Mouse (Mus musculus): ENCODE results near the gene Hs6st1.

Hs6st1 gene

GRCm38 (mm10) chr1:36064861-36065760, 3.1 kb upstream of the Hs6st1 start:
- no peak for DNase-seq (ENCODE audit: extremely low read depth, low read depth, low spot score)

DNA sequence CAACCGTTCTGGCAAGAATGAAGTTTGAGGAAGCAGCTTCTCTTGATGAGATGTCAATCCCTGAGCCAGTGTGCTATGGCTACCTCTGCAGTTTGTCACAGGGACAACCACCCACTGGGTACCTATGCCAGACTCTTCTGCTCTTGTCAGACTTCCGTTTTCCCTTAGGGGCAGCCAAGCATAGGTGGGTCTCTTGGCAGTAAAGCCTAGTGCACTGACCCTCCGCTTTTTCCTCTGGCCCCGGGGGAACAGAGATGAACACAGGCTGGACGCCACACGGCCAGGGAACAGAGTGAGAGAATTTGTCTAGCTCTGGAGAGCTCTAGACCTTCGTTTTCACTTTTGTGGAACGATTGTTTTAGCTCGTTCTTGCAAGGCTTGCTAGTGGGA, 2.4 kb upstream of the Hs6st1 start:
- DNase-seq (ENCODE audit: extremely low read depth, low read depth, low spot score), result no peak

DNA sequence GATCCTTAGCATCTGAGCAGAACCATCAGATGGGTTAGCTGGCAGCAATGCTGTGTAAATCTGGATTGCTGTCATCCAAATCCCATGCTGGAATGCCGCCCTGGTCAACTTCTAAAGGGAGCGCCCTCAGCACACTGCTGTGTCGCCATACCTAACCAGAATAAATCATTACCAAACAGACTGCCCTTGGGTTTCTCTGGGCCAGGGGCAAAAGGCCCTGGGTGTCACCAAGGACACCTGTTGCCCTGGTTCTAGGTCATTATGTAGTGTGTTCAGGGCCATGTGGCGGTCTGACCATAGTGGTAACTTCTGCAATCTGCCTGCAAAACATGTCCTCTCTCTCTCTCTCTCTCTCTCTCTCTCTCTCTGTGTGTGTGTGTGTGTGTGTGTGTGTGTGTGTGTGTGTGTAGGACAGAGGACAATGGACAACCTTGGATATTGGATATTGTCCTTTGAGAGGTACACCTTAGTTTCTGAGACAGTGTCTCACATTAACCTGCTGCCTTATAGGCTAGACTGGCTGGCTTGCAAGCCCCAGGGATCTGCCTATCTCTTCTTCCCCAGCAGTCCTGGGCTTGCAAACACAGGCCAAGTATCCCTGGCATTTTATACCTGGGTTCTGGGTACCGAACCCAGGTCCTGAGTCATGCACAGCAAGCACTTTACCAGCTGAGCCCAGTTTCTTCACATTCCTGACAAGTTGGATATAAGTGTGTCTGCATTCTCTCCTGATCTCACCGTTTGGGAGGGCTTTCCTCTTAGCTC, 1.8 kb upstream of the Hs6st1 start:
- no peak for DNase-seq (ENCODE audit: extremely low read depth, low read depth, low spot score)

DNA sequence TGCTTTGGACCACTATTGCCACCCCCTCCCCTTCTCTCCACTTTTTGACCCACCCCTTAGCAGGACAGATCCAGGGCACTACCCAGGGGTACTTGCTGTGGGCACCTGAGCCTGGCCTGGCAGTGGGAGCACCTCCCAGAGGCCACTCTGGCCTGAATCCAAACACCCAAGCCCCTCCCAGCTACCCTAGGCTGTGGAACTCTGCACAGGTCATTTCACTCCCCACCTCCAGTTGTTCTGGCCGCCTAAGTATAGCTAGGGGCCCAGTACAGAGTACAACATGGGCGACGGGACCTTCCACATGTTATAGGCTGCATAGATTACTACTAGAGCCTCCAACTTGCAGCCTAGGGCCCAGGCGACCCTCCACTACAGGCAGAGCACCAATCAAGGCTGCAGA, 999 bp upstream of the Hs6st1 start:
- DNase-seq (ENCODE audit: extremely low read depth, low read depth, low spot score), result no peak

- no peak for DNase-seq (ENCODE audit: extremely low read depth, low read depth, low spot score)
These were observed 589 bp upstream of the Hs6st1 start for GRCm38 (mm10) chr1:36067611-36068010.

- DNase-seq (ENCODE audit: extremely low read depth, low read depth, low spot score), result no peak
These were observed 426 bp downstream of the Hs6st1 start for GRCm38 (mm10) chr1:36068531-36069120.

GRCm38 (mm10) chr1:36069291-36069771, 1.1 kb downstream of the Hs6st1 start:
- no peak for DNase-seq (ENCODE audit: extremely low read depth, low read depth, low spot score)

- no peak for DNase-seq (ENCODE audit: extremely low read depth, low read depth, low spot score)
These were observed 2.0 kb downstream of the Hs6st1 start for GRCm38 (mm10) chr1:36070190-36070589.

DNA sequence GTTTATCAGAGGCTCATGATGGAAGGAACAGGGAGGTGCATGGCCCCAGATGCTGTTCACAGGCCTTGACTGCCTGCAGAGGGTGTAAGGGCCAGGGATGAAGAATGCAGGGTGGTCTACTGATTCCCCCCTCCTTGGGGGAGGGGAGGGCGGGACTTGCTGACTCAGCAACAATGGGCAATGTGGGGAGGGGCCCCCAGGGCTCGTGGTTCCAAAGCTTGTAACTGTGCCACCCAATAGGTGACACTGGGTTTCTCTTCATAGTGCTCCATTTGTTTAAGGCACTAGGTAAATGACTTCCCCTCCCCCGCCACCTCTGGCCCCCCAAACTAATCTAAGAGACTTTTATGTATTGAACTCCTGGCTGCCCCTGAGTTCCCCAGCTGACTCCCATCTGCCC, 2.5 kb downstream of the Hs6st1 start:
- no peak for DNase-seq (ENCODE audit: extremely low read depth, low read depth, low spot score)

DNA sequence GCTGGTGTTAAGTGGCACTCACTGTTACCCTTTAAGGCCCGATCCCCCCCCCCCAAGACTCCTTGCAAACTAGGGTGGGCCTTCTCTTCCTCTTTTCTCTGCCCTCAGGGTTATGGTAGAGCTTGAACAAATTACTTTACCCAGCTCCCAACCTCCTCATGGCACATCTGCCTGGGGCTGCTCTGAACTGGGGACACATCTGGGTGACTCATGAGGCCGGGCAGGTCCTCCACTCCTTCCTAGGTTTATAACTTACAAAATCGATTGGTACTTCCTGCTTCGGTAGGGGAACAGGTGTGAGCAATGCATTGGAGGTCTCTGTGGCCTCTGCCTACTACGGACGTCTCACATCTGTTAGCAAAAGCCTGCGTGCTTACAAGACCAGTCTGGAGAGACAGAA, 3.0 kb downstream of the Hs6st1 start:
- DNase-seq (ENCODE audit: extremely low read depth, low read depth, low spot score), result no peak

DNA sequence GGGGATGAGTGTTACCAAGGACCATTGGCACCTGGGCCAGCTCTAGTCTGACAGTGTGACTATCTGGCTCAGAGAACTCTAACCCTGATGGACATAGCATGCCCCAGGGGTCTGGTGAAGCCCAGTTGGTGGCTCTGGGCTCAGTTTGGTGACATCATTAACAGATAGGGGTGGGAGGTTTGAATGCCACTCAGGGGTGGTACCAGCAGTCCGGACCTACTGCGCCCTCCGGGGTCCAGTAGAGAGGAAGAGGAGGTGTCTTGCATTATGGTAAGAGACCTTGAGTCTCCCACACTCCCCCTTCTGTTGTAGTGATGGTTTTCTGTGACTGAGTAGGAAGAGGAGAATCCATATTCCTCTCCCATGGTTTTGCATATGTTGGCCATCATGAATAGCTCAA, 3.4 kb downstream of the Hs6st1 start:
- no peak for DNase-seq (ENCODE audit: extremely low read depth, low read depth, low spot score)

- no peak for DNase-seq (ENCODE audit: extremely low read depth, low read depth, low spot score)
These were observed 4.7 kb downstream of the Hs6st1 start for GRCm38 (mm10) chr1:36072588-36073556.

GRCm38 (mm10) chr1:36073566-36073965, 5.4 kb downstream of the Hs6st1 start:
- no peak for DNase-seq (ENCODE audit: extremely low read depth, low read depth, low spot score)

DNA sequence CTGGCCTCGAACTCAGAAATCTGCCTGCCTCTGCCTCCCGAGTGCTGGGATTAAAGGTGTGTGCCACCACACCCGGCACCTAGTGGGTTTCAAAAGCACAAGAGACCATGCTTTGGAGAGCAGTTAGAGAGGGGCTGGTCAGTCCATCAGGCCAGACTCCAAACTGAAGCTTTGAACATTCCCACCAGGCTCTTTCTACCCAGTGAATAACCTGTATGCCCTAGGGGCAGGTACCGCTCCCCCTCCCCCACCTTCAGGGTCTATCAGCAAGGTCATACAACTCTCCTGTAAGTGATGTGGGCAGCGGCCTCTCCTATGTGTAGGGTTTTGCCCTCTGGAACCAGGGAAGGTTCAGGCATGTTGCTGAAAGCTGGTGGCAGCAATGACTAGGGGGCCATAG, 6.0 kb downstream of the Hs6st1 start:
- no peak for DNase-seq (ENCODE audit: extremely low read depth, low read depth, low spot score)

- no peak for DNase-seq (ENCODE audit: extremely low read depth, low read depth, low spot score)
These were observed 6.8 kb downstream of the Hs6st1 start for GRCm38 (mm10) chr1:36074968-36075367.

GRCm38 (mm10) chr1:36075652-36076051, 7.5 kb downstream of the Hs6st1 start:
- no peak for DNase-seq (ENCODE audit: extremely low read depth, low read depth, low spot score)

DNA sequence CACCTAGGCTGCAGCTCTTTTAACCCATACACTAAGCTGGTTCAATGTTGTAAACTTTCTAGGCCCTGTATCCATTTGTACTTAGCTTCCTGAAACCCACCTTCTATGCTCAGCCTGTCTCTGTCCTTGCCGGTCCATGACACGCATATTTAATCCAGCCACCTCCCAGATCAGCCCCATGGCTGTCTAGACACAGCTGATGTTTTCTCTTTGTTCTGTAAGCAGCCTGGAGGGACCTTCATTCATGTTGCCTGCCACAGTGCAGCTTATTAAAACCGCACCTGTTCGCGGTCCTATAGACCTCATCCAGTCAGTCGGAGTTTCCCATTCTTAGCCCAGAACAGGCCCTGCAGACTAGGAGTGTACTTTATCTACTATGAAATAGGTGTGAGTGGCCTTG, 8.9 kb downstream of the Hs6st1 start:
- DNase-seq (ENCODE audit: extremely low read depth, low read depth, low spot score), result no peak

DNA sequence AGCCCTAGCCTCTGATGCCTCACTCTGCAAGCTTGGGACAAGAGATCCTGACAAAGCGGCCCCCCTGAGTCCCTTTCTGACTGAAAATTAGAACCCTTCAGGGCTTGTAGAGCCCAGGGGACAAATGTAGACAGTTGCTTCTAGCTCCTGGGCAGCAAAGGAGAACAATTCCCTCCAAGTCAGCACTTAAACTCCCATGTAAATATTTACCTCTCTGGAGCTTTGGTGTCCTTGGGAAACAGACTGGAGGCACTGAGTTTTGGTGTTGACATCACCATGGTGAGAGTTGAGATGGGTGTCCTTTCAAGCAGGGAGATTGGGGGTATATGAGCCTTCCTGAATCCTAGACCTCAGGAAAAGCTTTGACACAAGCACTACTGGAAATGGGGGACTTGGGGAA, 10.1 kb downstream of the Hs6st1 start:
- DNase-seq (ENCODE audit: extremely low read depth, low read depth, low spot score), result no peak

DNA sequence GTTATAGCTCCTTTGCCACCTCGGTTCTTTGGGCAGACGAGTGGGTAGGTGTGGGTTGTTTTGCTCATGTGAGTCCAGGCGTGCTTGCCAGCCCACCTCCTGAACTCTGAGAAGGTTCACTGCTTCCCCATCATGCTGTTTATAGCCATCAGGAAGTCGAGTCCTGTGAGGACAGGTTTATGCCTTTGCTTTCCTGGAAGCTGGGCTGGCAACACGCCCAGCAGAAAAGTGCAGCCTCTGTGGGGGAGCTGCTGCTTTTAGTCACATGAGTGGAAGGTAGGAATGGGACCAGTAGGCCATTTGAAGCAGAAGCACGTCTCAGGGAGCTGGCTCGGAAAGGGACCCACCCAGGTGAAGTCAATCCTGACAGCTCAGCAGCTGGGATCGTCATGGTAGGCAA, 11.5 kb downstream of the Hs6st1 start:
- DNase-seq (ENCODE audit: extremely low read depth, low read depth, low spot score), result no peak

DNA sequence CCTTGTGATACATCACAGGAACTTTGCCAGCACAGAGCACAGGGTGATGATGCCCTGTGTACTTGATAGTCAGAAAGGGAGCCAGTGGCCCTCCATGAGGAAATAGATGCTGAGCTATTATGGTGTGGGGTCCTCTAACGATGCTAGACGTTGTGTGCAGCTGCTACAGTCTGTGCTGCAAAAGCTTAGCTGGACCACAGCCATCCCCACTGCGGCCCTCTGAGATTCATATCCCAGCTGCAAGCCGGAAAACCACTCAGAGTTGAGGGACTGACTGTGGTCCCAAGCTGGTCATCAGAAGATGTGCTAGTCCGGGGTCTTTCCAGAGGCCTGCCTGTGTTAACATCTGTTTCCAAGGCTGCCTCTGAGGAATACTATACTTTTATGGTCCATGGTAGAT, 12.8 kb downstream of the Hs6st1 start:
- DNase-seq (ENCODE audit: extremely low read depth, low read depth, low spot score), result no peak

DNA sequence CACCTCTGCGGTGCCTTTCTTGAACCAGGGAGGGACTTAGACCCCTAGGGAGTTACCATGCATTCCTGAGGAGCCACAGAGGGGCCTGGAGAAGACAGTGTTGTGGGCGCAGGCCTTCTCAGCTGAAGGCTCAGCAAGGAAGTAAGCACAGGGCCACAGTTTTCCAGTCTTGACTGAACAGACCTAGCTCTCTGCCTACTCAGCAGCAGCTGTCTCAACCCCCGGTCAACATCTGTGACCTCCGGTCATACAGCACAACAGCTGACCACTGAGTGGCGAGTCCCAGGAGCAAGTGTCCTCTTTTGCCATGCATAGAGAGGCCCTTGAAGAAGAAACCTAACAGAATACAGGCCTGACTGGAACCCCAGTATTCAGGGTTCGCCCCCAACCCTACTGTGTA, 14.0 kb downstream of the Hs6st1 start:
- no peak for DNase-seq (ENCODE audit: extremely low read depth, low read depth, low spot score)
